Mouse (Mus musculus): ENCODE data around the gene Serpina9.

- TF ChIP-seq CTCF (conservative IDR thresholded peaks at IDR 0.05; ENCODE audit: low read length) (no peak), POU5F1 (IDR thresholded peaks at IDR 0.05; ENCODE audit: borderline replicate concordance, low read length) (no peak)
Measured at GRCm38 (mm10) chr12:104057531-104057930, 44.0 kb upstream of the Serpina9 start.

Measured in E14TG2a.4 (cell line).